Mouse (Mus musculus) small intestine, adult 2 months (tissue): ENCODE measurements around the gene Olfr1046. TPM values are rescaled to one million over a fixed set of nuclear protein-coding genes. Genes with fewer than 3 reads are reported as not detected.
"Not testable (repeated sequence)": the region's sequence is repeated elsewhere in the genome, so short reads cannot be mapped to it uniquely, and the experiment has no call there.

Experiments
- H3K27ac ChIP-seq: fragments of 200-500 bp; 2 replicates; pipeline ENCODE4 v1.5.1; 2012; ENCODE audit warnings: low read depth, low read length, control low read depth, inconsistent platforms; ENCODE audit not compliant: insufficient read depth
- H3K27me3 ChIP-seq: fragments of 200-500 bp; 2 replicates; pipeline ENCODE4 v1.6.1; 2012; ENCODE audit warnings: mild to moderate bottlenecking, moderate library complexity, low read length, inconsistent platforms; ENCODE audit not compliant: control insufficient read depth, insufficient read depth
- H3K36me3 ChIP-seq: fragments of 200-500 bp; 2 replicates; pipeline ENCODE4 v1.6.1; 2012; ENCODE audit warnings: mild to moderate bottlenecking, low read length, control low read depth, inconsistent platforms; ENCODE audit not compliant: control insufficient read depth, insufficient read depth
- H3K4me1 ChIP-seq: fragments of 200-500 bp; 2 replicates; pipeline ENCODE4 v1.6.1; 2012; ENCODE audit warnings: low read length, inconsistent platforms, mixed read lengths; ENCODE audit not compliant: control insufficient read depth, insufficient read depth, insufficient read length
- H3K4me3 ChIP-seq: fragments of 200-500 bp; 2 replicates; pipeline ENCODE4 v1.5.1; 2012; ENCODE audit warnings: low read depth, mild to moderate bottlenecking, control low read depth, inconsistent platforms, low read length, moderate library complexity
- CTCF ChIP-seq: fragments of 200-500 bp; IDR thresholded peaks from 2 replicates; pipeline ENCODE4 v1.5.1; 2012; ENCODE audit warnings: low read depth, mild to moderate bottlenecking, control low read depth, inconsistent platforms, low read length, moderate library complexity, mixed read lengths; ENCODE audit not compliant: insufficient replicate concordance, insufficient read length; ENCODE audit errors: extremely low read depth
- POLR2A ChIP-seq: fragments of 200-500 bp; IDR thresholded peaks from 2 replicates; pipeline ENCODE4 v1.6.1; 2012; ENCODE audit warnings: low read depth, mild to moderate bottlenecking, control low read depth, inconsistent platforms, low read length, moderate library complexity
- WGBS: fragments of 180-500 bp; shearing (Covaris S2); methylation state at CpG from one replicate; pipeline ENCODE4 v1.1.7; 2018; 5-methylcytosine and 5-hydroxymethylcytosine counted together
- polyA plus RNA-seq: library from polyadenylated mRNA; depleted of rRNA; stranded (reverse); fragments of >200 nt; gene quantifications from 2 replicates; pipeline ENCODE4 v1.2.3, GENCODE M21; 2012; rRNA removed

Gene Olfr1046
- polyA plus RNA-seq: not detected in 2 replicates

- TF ChIP-seq POLR2A: no peak
- no peak for TF ChIP-seq CTCF
- H3K27me3 ChIP-seq: no peaks in the 10 kb centered on the region
- H3K27ac ChIP-seq: no peak within 1 kb of the TSS
- H3K4me3 ChIP-seq: no peak within 1 kb of the TSS
- WGBS: 53% methylated on average over 2 of the region's 2 CpGs
- H3K36me3 ChIP-seq: no peaks in the 10 kb centered on the region
- no peaks in the 10 kb centered on the region for H3K4me1 ChIP-seq
Observed at GRCm38 (mm10) chr2:86219214-86219613, at the start of gene Olfr1046. TSS of gene Olfr1046 (minus strand) at chr2:86219314.

GRCm38 (mm10) chr2:86258228-86258627 lies 39.1 kb upstream of the Olfr1046 start, which contains the start of gene Olfr1049:
TSS of gene Olfr1049 (minus strand) at chr2:86258328.
- H3K4me1 ChIP-seq, H3K27ac ChIP-seq, H3K27me3 ChIP-seq, H3K36me3 ChIP-seq, H3K4me3 ChIP-seq: not testable (repeated sequence)

GRCm38 (mm10) chr2:86240189-86240588 lies 21.1 kb upstream of the Olfr1046 start, which contains the start of gene Olfr1048:
TSS of gene Olfr1048 (minus strand) at chr2:86240289.
- Histone ChIP-seq H3K27me3 (no peaks in the 10 kb centered on the region), H3K4me3 (no peak within 1 kb of the TSS), H3K4me1 (no peaks in the 10 kb centered on the region), H3K36me3 (no peaks in the 10 kb centered on the region), H3K27ac (no peak within 1 kb of the TSS)
- TF ChIP-seq CTCF (no peak), POLR2A (no peak)

GRCm38 (mm10) chr2:86231301-86231700 lies 12.2 kb upstream of the Olfr1046 start, which contains the start of gene Olfr1047:
TSS of gene Olfr1047 (minus strand) at chr2:86231401.
- Histone ChIP-seq H3K4me1 (no peaks in the 10 kb centered on the region), H3K27ac (no peak within 1 kb of the TSS), H3K27me3 (no peaks in the 10 kb centered on the region), H3K4me3 (no peak within 1 kb of the TSS), H3K36me3 (no peaks in the 10 kb centered on the region)
- 82% methylated on average over 1 of the region's 1 CpGs for WGBS
- no peak for TF ChIP-seq CTCF
- TF ChIP-seq POLR2A: no peak

- no peaks in the 10 kb centered on the region for H3K36me3 ChIP-seq
- TF ChIP-seq POLR2A: no peak
Observed at GRCm38 (mm10) chr2:86202909-86203308, 16.2 kb downstream of the Olfr1046 start, which contains the start of gene Olfr1045. TSS of gene Olfr1045 (minus strand) at chr2:86203009.

GRCm38 (mm10) chr2:86195863-86196262 lies 23.3 kb downstream of the Olfr1046 start:
- no peaks in the 10 kb centered on the region for H3K4me1 ChIP-seq
- 26% methylated on average over 1 of the region's 1 CpGs for WGBS
- H3K36me3 ChIP-seq: no peaks in the 10 kb centered on the region
- no peak overlapping the region for H3K4me3 ChIP-seq
- no peak for TF ChIP-seq POLR2A
- no peaks in the 10 kb centered on the region for H3K27me3 ChIP-seq
- H3K27ac ChIP-seq: no peak overlapping the region

More at GRCm38 (mm10) chr2:86202909-86203308, 16.2 kb downstream of the Olfr1046 start, which contains the start of gene Olfr1045:
- no peaks in the 10 kb centered on the region for H3K4me1 ChIP-seq
- no peak within 1 kb of the TSS for H3K4me3 ChIP-seq
- no peaks in the 10 kb centered on the region for H3K27me3 ChIP-seq
- no peak within 1 kb of the TSS for H3K27ac ChIP-seq

GRCm38 (mm10) chr2:86185583-86185982 lies 33.5 kb downstream of the Olfr1046 start, which contains the start of gene Olfr52:
TSS of gene Olfr52 (minus strand) at chr2:86185683.
- H3K27me3 ChIP-seq: no peaks in the 10 kb centered on the region
- no peak within 1 kb of the TSS for H3K4me3 ChIP-seq
- TF ChIP-seq CTCF: no peak
- no peaks in the 10 kb centered on the region for H3K4me1 ChIP-seq
- H3K36me3 ChIP-seq: no peaks in the 10 kb centered on the region
- H3K27ac ChIP-seq: no peak within 1 kb of the TSS

- no peaks in the 10 kb centered on the region for H3K27me3 ChIP-seq
- no peaks in the 10 kb centered on the region for H3K4me1 ChIP-seq
- no peak for TF ChIP-seq POLR2A
- H3K27ac ChIP-seq: no peak overlapping the region
- no peak overlapping the region for H3K4me3 ChIP-seq
- H3K36me3 ChIP-seq: no peaks in the 10 kb centered on the region
- WGBS: 80% methylated on average over 3 of the region's 3 CpGs
Observed at GRCm38 (mm10) chr2:86179950-86180349, 39.2 kb downstream of the Olfr1046 start.
